Comparison of ENCODE assay signal across 22 mouse cellular contexts in the genomic region with DNA sequence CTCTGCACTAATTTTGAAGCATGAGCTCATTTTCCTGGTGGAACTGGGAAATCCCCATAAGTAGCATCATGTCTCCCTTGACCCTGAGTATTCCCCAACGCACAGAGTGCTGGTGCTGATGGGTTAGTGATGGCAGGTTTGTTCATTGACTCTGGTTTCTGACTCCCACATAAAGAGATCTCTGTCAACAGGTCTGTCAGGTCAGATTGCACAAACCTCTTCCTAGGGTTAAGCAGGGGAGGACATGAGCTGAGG. TPM values are rescaled to one million over a fixed set of nuclear protein-coding genes. Genes with fewer than 3 reads are reported as not detected.
DNase-seq lines count a peak whose midpoint lies in the region; ATAC-seq and TF ChIP-seq lines count a peak whose summit lies in the region.
"Had no signal": no experiment of that assay in that cellular context is flagged by ENCODE, and none has a peak within 500 bp of the region (broad histone marks: within the 10 kb centered on the region; RNA-seq: fewer than 3 reads in every experiment).

No protein-coding gene starts in this region.

- POLR2A ChIA-PET in Patski (lab: Charles Lee): no interaction called here

- H3K4me2 ChIP-seq in liver, embryonic 12.5 days: no peak overlapping the region
- H3K4me2 ChIP-seq in forebrain, embryonic 14.5 days (ENCODE audit: low read length): no peak overlapping the region
- H3K4me2 ChIP-seq: forebrain, embryonic 15.5 days; heart, embryonic 13.5 days; hindbrain, embryonic 12.5 days; hindbrain, embryonic 15.5 days had no signal

- TF ChIP-seq CTCF in liver, adult 2 months (IDR thresholded peaks at IDR 0.05; ENCODE audit: low read depth, low read length): no peak
- no peak for TF ChIP-seq CTCF in Patski (IDR thresholded peaks at IDR 0.05)
- no peak for TF ChIP-seq CTCF in thymus, adult 2 months (IDR thresholded peaks at IDR 0.05; ENCODE audit: borderline replicate concordance, control insufficient read depth, extremely low read depth, insufficient read depth, low read length, poor library complexity)

- DNase-seq in liver, adult 2 months (ENCODE audit: extremely low read depth, low read depth, low spot score): peak; percentile 38
- no peak for DNase-seq in Patski (ENCODE audit: low read depth, low spot score)
- peak; percentile 4 for DNase-seq in fibroblast of lung, adult 2 months (ENCODE audit: low read depth)
- no peak for DNase-seq in forebrain, embryonic 14.5 days (ENCODE audit: low spot score)
- no peak for DNase-seq in thymus, adult 2 months
- DNase-seq: adrenal gland, adult 8-10 months; adrenal gland, postnatal 25 days; cerebellum, adult 18-20 months; cerebellum, adult 9-10 months; cerebellum, postnatal 14 days; gastrocnemius, postnatal 25 days; heart, adult 2 months had no signal

- 13% methylated on average over 1 of the region's 1 CpGs for WGBS in liver, adult 2 months
- WGBS in liver, embryonic 12.5 days (ENCODE audit: insufficient replicate concordance): 38% methylated on average over 1 of the region's 1 CpGs
- WGBS in forebrain, embryonic 14.5 days: 83% methylated on average over 1 of the region's 1 CpGs
- 94% methylated on average over 1 of the region's 1 CpGs for WGBS in thymus, adult 2 months

- no peak overlapping the region for H3K27ac ChIP-seq in liver, adult 2 months (replicated peaks; ENCODE audit: insufficient read depth, low read depth, low read length)
- H3K27ac ChIP-seq in liver, embryonic 12.5 days: no peak overlapping the region
- H3K27ac ChIP-seq in forebrain, embryonic 14.5 days (ENCODE audit: low read depth, low read length): no peak overlapping the region
- H3K27ac ChIP-seq in thymus, adult 2 months (ENCODE audit: control insufficient read depth, insufficient read depth, low read length): no peak overlapping the region
- H3K27ac ChIP-seq: forebrain, embryonic 15.5 days; heart, adult 2 months; heart, embryonic 10.5 days; heart, embryonic 13.5 days; hindbrain, embryonic 12.5 days; hindbrain, embryonic 15.5 days had no signal

- no peak for ATAC-seq in liver, embryonic 12.5 days
- ATAC-seq in Patski: peak; percentile 53
- no peak for ATAC-seq in forebrain, embryonic 14.5 days
- ATAC-seq: activated CD4-positive, CD25-positive, alpha-beta regulatory T cell, adult 4 months; CD4-positive, CD25-positive, alpha-beta regulatory T cell, adult 4 months; forebrain, embryonic 15.5 days had no signal

- no peak for TF ChIP-seq POLR2A in liver, adult 2 months (IDR thresholded peaks at IDR 0.05; ENCODE audit: extremely low read depth, insufficient read depth, low read length)
- no peak for TF ChIP-seq POLR2A in thymus, adult 2 months (IDR thresholded peaks at IDR 0.05; ENCODE audit: control insufficient read depth, extremely low read depth, insufficient read depth, low read length, poor library complexity)

- no peaks in the 10 kb centered on the region for H3K36me3 ChIP-seq in liver, adult 2 months (ENCODE audit: control insufficient read depth, insufficient read depth, low read length)
- no peaks in the 10 kb centered on the region for H3K36me3 ChIP-seq in liver, embryonic 12.5 days
- H3K36me3 ChIP-seq in forebrain, embryonic 14.5 days (ENCODE audit: control insufficient read depth, insufficient read depth, low read length): no peaks in the 10 kb centered on the region
- no peaks in the 10 kb centered on the region for H3K36me3 ChIP-seq in thymus, adult 2 months (ENCODE audit: control insufficient read depth, insufficient read depth, low read length)
- H3K36me3 ChIP-seq: forebrain, embryonic 15.5 days; heart, embryonic 10.5 days; heart, embryonic 13.5 days; hindbrain, embryonic 12.5 days; hindbrain, embryonic 15.5 days had no signal

- no peaks in the 10 kb centered on the region for H3K79me2 ChIP-seq in liver, adult 2 months (ENCODE audit: control insufficient read depth, insufficient read depth, low read length)

- H3K4me1 ChIP-seq in liver, adult 2 months (ENCODE audit: control insufficient read depth, insufficient read depth, low read length): peaks cover 23% of the 10 kb centered on the region
- H3K4me1 ChIP-seq in liver, embryonic 12.5 days: no peaks in the 10 kb centered on the region
- H3K4me1 ChIP-seq in forebrain, embryonic 14.5 days (ENCODE audit: control insufficient read depth, insufficient read depth, low read length): no peaks in the 10 kb centered on the region
- H3K4me1 ChIP-seq in thymus, adult 2 months (replicated peaks; ENCODE audit: control insufficient read depth, insufficient read depth, low read length): no peaks in the 10 kb centered on the region
- H3K4me1 ChIP-seq: forebrain, embryonic 15.5 days; heart, embryonic 10.5 days; hindbrain, embryonic 12.5 days; hindbrain, embryonic 15.5 days had no signal

- H3K27me3 ChIP-seq in liver, adult 2 months (ENCODE audit: control insufficient read depth, insufficient read depth, low read length): no peaks in the 10 kb centered on the region
- no peaks in the 10 kb centered on the region for H3K27me3 ChIP-seq in liver, embryonic 12.5 days (replicated peaks)
- no peaks in the 10 kb centered on the region for H3K27me3 ChIP-seq in Patski
- no peaks in the 10 kb centered on the region for H3K27me3 ChIP-seq in forebrain, embryonic 14.5 days (replicated peaks; ENCODE audit: control insufficient read depth, insufficient read depth, low read length)
- H3K27me3 ChIP-seq in thymus, adult 2 months (ENCODE audit: control insufficient read depth, insufficient read depth, low read length): no peaks in the 10 kb centered on the region
- H3K27me3 ChIP-seq: forebrain, embryonic 15.5 days; heart, embryonic 13.5 days; hindbrain, embryonic 12.5 days; hindbrain, embryonic 15.5 days had no signal

- CTCF ChIA-PET in Patski (lab: Charles Lee): interaction anchor here (1.2 to 1.7 kb wide), 3 partner anchors 9 to 40 kb away, joined by 3 to 7 read pairs (median 3); a partner anchor contains a TSS

- in situ Hi-C loops in Patski (cut with MboI; ENCODE audit: low pct_unique_long_range_greater_than_20kb): no loop called here

- H3K9me3 ChIP-seq in liver, embryonic 12.5 days (replicated peaks): no peaks in the 10 kb centered on the region
- H3K9me3 ChIP-seq in forebrain, embryonic 14.5 days (replicated peaks; ENCODE audit: control insufficient read depth, low read length): no peaks in the 10 kb centered on the region
- H3K9me3 ChIP-seq: forebrain, embryonic 15.5 days; heart, embryonic 10.5 days; heart, embryonic 13.5 days; hindbrain, embryonic 12.5 days; hindbrain, embryonic 15.5 days had no signal

- H3K9ac ChIP-seq in liver, adult 2 months (ENCODE audit: low read depth, low read length): no peak overlapping the region
- no peak overlapping the region for H3K9ac ChIP-seq in liver, embryonic 12.5 days
- H3K9ac ChIP-seq in forebrain, embryonic 14.5 days (ENCODE audit: low read length): no peak overlapping the region
- H3K9ac ChIP-seq: forebrain, embryonic 15.5 days; heart, embryonic 13.5 days; hindbrain, embryonic 12.5 days; hindbrain, embryonic 15.5 days had no signal

- no peak overlapping the region for H3K4me3 ChIP-seq in liver, adult 2 months (ENCODE audit: insufficient read depth, low read depth, low read length)
- no peak overlapping the region for H3K4me3 ChIP-seq in liver, embryonic 12.5 days
- H3K4me3 ChIP-seq in forebrain, embryonic 14.5 days (ENCODE audit: low read depth, low read length): no peak overlapping the region
- H3K4me3 ChIP-seq in thymus, adult 2 months (ENCODE audit: control insufficient read depth, insufficient read depth, low read length): no peak overlapping the region
- H3K4me3 ChIP-seq: forebrain, embryonic 15.5 days; heart, adult 2 months; heart, embryonic 10.5 days; heart, embryonic 13.5 days; hindbrain, embryonic 12.5 days; hindbrain, embryonic 15.5 days had no signal

RNA-seq across cellular contexts. Expression of a gene that starts 39.8 kb away (rescaled TPM):
- 11.1 and 11.2 TPM in 2 replicates for total RNA-seq in liver, adult 2 months (2014; rRNA removed)
- polyA plus RNA-seq in liver, adult 2 months (2012; rRNA removed): 4.4 and 6.4 TPM in 2 replicates
- polyA plus RNA-seq in liver, embryonic 12.5 days (2016; fragmentation: Nextera tagmentation; extraction: Ambion mirVana): 5.1 and 5.7 TPM in 2 replicates
- 11.6 TPM for polyA plus RNA-seq in Patski (2021)
- 27.7 and 27.9 TPM in 2 replicates for polyA plus RNA-seq in forebrain, embryonic 14.5 days (2014; fragmentation: Nextera tagmentation; extraction: Ambion mirVana)
- 5.2 and 7.2 TPM in 2 replicates for polyA plus RNA-seq in thymus, adult 2 months (2012; rRNA removed)
- total RNA-seq: MEL had no signal
- polyA plus RNA-seq: C2C12 had no signal

Comparison
In these comparisons a context has a peak if more than half of its experiments do, and no peak if none do; other contexts are left out.
1. DNase-seq: peak in liver, adult 2 months (single experiment) and fibroblast of lung, adult 2 months (single experiment); none in Patski (single experiment), forebrain, embryonic 14.5 days (single experiment) and thymus, adult 2 months (single experiment).